Mouse (Mus musculus): ENCODE data around the gene Pan2.

GRCm38 (mm10) chr10:128271883-128272282 is 31.3 kb upstream of the Pan2 start:
- TF ChIP-seq POLR2A (IDR thresholded peaks at IDR 0.05; ENCODE audit: borderline replicate concordance, control insufficient read depth, low read depth, low read length) (no peak), CTCF (IDR thresholded peaks at IDR 0.05; ENCODE audit: control insufficient read depth, insufficient read depth, low read length) (no peak)

Data from bone marrow, adult 2 months (tissue).